Mouse (Mus musculus) lung, embryonic 15.5 days (tissue): ENCODE measurements around the gene Mtus2. TPM values are rescaled to one million over a fixed set of nuclear protein-coding genes. Genes with fewer than 3 reads are reported as not detected.

Experiments
- ATAC-seq: fragments of 200-750 bp; cut with Nextera tagmentation; 2 replicates; pipeline ENCODE4 v1.8.0; 2017; ENCODE audit warnings: moderate number of reproducible peaks, borderline replicate concordance; ENCODE audit not compliant: low FRiP score, low TSS enrichment; ENCODE audit errors: extremely low read depth
- H3K27ac ChIP-seq: fragments of 300-500 bp; sonication (generic); 2 replicates; pipeline ENCODE4 v1.5.1; 2015; ENCODE audit warnings: moderate library complexity, mild to moderate bottlenecking, inconsistent platforms
- H3K27me3 ChIP-seq: fragments of 300-500 bp; sonication (generic); 2 replicates; pipeline ENCODE4 v1.6.1; 2015; ENCODE audit warnings: inconsistent platforms
- H3K36me3 ChIP-seq: fragments of 300-500 bp; sonication (generic); 2 replicates; pipeline ENCODE4 v1.6.1; 2015; ENCODE audit warnings: inconsistent platforms
- H3K4me1 ChIP-seq: fragments of 300-500 bp; sonication (generic); 2 replicates; pipeline ENCODE4 v1.6.1; 2015; ENCODE audit warnings: inconsistent platforms
- H3K4me2 ChIP-seq: fragments of 300-500 bp; sonication (generic); 2 replicates; pipeline ENCODE4 v1.6.1; 2015; ENCODE audit warnings: inconsistent platforms, mild to moderate bottlenecking, moderate library complexity
- H3K4me3 ChIP-seq: fragments of 300-500 bp; sonication (generic); 2 replicates; pipeline ENCODE4 v1.5.1; 2015; ENCODE audit warnings: mild to moderate bottlenecking, inconsistent platforms
- H3K9ac ChIP-seq: fragments of 300-500 bp; sonication (generic); 2 replicates; pipeline ENCODE4 v1.6.1; 2015; ENCODE audit warnings: inconsistent platforms
- H3K9me3 ChIP-seq: fragments of 300-500 bp; sonication (generic); 2 replicates; pipeline ENCODE4 v1.6.1; 2016; ENCODE audit warnings: inconsistent platforms
- WGBS: fragments of 180-500 bp; shearing (Covaris S2); methylation state at CpG from one replicate; pipeline ENCODE4 v1.1.7; 2015; 5-methylcytosine and 5-hydroxymethylcytosine counted together
- polyA plus RNA-seq: library from polyadenylated mRNA; unstranded; fragments of >200 nt; fragmentation: Nextera tagmentation; extraction: Ambion mirVana; gene quantifications from 2 replicates; pipeline ENCODE4 v1.2.1, GENCODE M21; 2015

Mtus2 gene
- polyA plus RNA-seq, result 7.3 and 8.5 TPM in 2 replicates

DNA sequence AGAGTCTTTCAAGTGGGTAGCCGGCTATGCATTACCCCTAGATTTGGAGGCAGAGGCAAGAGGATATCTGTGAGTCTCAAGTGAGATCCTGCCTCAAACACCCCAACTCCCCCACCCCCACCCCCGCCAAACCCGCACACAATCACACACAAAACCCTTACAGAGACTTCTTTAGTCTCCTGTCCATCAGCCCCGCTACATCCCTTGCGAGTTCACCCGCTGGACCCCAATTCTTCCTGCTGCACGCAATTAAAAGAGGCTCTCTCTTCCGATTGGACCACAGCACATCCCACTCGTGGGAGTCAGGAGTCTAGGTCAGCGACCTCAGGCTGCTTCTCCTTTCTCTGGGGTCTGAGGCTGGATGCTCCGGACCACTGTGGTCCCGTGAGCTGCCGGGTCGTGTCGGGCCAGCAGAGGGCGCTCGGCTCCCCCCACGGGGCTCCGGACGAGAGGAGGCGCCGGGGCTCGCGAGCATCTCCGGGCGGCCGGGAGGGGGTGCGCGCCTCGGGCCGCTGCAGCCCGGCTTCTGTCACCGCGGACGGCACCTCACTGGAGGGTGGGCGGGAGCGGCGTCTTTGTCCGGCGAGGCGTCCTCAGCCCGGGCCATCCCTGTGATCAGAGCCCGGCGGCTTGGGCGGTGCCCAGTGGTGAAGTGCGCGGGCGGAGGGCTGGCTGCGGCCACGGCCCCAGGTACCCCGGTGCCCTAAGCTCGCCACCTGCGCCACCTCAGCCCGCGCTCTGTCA is at the start of gene Mtus2:
TSS of gene Mtus2 (plus strand) at position 500 of the 744 bp plus-strand sequence.
- H3K9ac ChIP-seq, result peak within 1 kb of the TSS; percentile 42
- H3K4me2 ChIP-seq, result peak within 1 kb of the TSS; percentile 94
- WGBS, result under 1% methylated on average over 51 of the region's 55 CpGs
- H3K4me1 ChIP-seq, result peaks cover 21% of the 10 kb centered on the region
- peak; percentile 84 for ATAC-seq
- H3K9me3 ChIP-seq, result no peaks in the 10 kb centered on the region
- no peaks in the 10 kb centered on the region for H3K36me3 ChIP-seq
- H3K27ac ChIP-seq, result 0 out of 2 replicates have a peak within 1 kb of the TSS, but pooled peaks have one; percentile 45
- peak within 1 kb of the TSS; percentile 54 for H3K4me3 ChIP-seq
- peaks cover 42% of the 10 kb centered on the region for H3K27me3 ChIP-seq

DNA sequence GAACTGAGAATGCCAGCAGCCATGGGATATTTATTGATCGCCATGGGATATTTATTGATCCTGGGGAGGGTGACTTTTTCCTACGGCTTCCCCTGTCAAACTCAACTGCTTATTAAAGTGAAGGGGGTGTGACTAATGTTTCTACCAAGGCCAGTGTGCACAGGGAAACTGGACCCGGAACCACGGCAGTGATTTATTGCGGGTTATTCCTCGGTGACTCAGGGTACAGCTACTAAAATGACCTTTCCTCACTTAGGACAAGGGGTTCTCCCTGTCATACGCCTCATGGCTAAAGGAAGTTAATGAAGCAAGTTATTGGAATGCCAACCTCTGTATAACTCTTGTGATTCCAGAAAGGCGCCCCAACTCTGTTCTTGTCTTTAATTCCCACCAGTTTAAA is 49.3 kb upstream of the Mtus2 start:
- Histone ChIP-seq H3K9ac (no peak overlapping the region), H3K9me3 (no peaks in the 10 kb centered on the region), H3K4me2 (no peak overlapping the region), H3K27me3 (no peaks in the 10 kb centered on the region), H3K36me3 (no peaks in the 10 kb centered on the region), H3K27ac (no peak overlapping the region), H3K4me3 (no peak overlapping the region), H3K4me1 (peaks cover under 1% of the 10 kb centered on the region; the same call in 1 of the 2 replicates)
- WGBS, result 87% methylated on average over 8 of the region's 8 CpGs
- no peak for ATAC-seq

DNA sequence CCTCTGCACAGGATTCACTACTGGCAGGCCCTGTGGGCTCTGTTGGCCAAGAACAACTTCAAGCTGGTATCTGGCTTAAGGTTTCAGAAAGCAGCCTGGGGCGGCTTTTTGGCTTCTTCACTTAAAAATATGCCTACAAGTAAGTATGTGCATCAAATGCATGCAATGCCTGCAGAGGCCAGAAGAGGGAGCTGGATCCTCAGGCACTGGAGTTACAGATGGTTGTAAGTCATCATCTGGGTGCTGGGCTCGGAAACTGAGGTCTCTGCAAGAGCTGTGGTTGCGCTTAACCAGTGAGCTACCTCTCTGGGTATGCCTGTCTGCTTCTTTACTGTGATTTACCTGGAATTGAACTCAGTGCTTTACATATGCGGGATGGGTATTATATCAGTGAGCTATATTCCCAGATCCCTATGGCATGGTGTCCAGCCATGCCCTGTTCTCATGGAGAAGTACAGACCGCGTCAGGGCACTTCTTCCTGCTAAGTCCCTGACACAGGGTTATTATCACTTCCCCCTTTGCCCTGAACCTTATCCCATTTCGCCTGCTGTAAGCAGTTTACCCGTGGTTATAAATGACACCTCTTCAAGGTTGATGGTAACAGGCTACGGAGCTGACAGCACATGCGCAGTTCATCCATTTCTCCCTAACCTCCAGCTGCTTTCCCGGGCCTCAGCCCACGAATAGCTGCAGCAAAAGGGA is 46.2 kb upstream of the Mtus2 start:
- H3K9me3 ChIP-seq, result no peaks in the 10 kb centered on the region
- no peak overlapping the region for H3K9ac ChIP-seq
- ATAC-seq, result no peak
- peaks cover 10% of the 10 kb centered on the region for H3K4me1 ChIP-seq
- no peaks in the 10 kb centered on the region for H3K36me3 ChIP-seq
- 73% methylated on average over 12 of the region's 12 CpGs for WGBS
- no peak overlapping the region for H3K27ac ChIP-seq
- H3K4me2 ChIP-seq, result no peak overlapping the region
- no peaks in the 10 kb centered on the region for H3K27me3 ChIP-seq
- no peak overlapping the region for H3K4me3 ChIP-seq

DNA sequence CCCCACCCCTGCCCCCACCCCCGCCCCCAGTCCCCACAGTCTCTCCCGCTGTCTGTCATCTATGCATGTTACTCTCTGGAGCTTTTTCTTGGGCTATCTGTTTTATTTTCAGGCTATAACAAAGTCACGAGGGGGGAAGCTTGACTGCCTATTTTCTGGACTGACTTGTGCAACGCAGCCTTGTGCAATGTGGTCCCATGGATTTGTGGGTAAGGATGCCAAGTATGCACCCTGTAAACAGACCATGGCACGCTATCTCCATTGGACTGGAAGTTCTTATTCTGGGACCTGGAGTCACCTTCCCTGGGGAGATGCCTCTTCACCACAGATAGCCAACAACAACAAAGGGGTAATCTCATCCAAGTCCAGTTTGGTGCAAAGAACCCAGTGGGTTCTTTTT is 45.4 kb upstream of the Mtus2 start:
- 70% methylated on average over 5 of the region's 5 CpGs for WGBS
- Histone ChIP-seq H3K9me3 (no peaks in the 10 kb centered on the region), H3K36me3 (no peaks in the 10 kb centered on the region), H3K4me3 (no peak overlapping the region), H3K9ac (no peak overlapping the region), H3K4me2 (no peak overlapping the region), H3K4me1 (peaks cover 10% of the 10 kb centered on the region), H3K27ac (no peak overlapping the region), H3K27me3 (no peaks in the 10 kb centered on the region)
- ATAC-seq, result no peak

DNA sequence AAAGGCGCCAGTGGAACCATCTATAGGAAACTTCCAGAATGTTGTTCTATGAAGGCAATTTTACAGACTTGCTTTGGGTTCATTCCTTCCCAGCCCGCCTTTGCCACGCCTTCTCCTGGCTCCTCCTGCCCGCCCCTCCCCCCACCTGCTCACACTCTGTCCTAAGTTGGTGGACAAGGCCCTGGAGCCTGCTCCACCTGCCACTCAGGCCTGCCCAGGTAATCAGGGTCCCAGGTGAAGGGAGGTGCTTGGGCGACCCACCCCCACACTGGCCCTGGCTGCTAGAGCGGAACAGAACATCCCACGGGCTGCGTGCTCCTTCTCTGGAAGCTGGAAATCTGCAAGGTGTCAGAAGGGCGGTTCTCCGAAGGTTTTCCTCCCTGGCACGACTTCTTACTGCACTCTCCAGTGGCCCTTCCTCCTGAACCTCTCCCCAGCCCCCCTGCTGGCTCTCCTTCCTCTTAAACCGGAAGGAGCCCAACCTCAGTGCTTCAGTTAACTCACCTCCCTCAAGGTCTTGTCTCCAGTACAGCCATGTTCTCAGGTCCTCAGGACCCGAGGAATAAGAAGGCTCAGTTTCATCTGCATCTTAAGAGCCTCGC is 43.8 kb upstream of the Mtus2 start:
- peak; percentile 50 for ATAC-seq
- no peaks in the 10 kb centered on the region for H3K9me3 ChIP-seq
- 20% methylated on average over 14 of the region's 14 CpGs for whole genome bisulfite sequencing
- H3K9ac ChIP-seq, result 0 out of 2 replicates have a peak overlapping the region, but pooled peaks have one; percentile 13
- H3K27me3 ChIP-seq, result no peaks in the 10 kb centered on the region
- H3K4me2 ChIP-seq, result peak overlapping the region; percentile 30
- H3K4me3 ChIP-seq, result no peak overlapping the region
- H3K36me3 ChIP-seq, result no peaks in the 10 kb centered on the region
- peak overlapping the region; percentile 78 for H3K27ac ChIP-seq
- H3K4me1 ChIP-seq, result peaks cover 10% of the 10 kb centered on the region

DNA sequence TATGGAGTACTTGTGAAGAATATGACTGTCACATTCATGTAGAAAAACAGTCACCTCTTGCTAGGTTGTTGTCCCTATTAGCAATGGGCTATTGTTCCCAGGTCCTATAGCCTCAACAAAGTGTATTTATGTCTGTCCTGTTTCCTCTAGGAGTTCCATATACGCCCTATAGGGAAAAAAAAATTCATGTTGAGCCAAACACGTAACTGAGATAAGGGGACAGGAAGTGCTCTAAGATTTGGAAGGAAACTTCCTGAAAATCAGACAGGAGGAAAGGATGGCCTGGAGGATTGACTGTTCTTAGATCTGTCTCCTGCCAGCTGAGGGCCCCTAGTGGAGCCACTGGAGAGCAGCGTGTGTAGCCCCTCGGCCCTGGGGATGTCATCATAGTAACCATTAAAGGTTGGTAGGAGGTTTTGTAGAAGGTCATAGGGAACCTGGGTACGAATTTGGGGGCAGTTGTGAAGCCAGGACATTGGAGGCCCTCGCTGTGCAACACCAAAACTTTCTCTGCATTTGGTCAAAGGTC is 42.0 kb upstream of the Mtus2 start:
- no peaks in the 10 kb centered on the region for H3K36me3 ChIP-seq

DNA sequence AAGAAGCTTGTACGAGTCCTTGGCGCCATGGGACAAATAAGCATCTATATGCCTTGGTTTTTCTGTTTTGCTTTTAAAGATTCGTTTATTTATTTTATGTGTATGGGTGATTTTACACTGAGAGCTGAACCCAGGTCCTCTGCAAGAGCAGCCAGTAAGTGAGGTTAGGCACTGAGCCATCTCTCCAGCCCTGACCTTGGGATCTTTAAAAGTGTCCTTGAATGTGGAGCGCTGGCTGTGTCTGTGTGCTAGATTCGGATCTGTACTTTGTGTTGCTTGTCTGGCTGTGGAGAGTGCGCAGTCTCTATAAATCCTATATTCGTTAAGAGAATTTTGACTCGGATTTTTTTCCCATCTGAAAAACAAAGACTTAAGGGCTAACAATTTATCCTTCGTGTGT is 40.9 kb upstream of the Mtus2 start:
- no peak overlapping the region for H3K4me3 ChIP-seq
- H3K4me1 ChIP-seq, result peaks cover 10% of the 10 kb centered on the region
- WGBS, result 84% methylated on average over 9 of the region's 9 CpGs
- no peak overlapping the region for H3K4me2 ChIP-seq
- no peaks in the 10 kb centered on the region for H3K27me3 ChIP-seq
- no peak overlapping the region for H3K27ac ChIP-seq
- H3K36me3 ChIP-seq, result no peaks in the 10 kb centered on the region
- no peak for ATAC-seq
- H3K9me3 ChIP-seq, result no peaks in the 10 kb centered on the region
- no peak overlapping the region for H3K9ac ChIP-seq

More for the DNA sequence above, 42.0 kb upstream of the Mtus2 start:
- no peaks in the 10 kb centered on the region for H3K27me3 ChIP-seq
- H3K4me1 ChIP-seq, result peaks cover 10% of the 10 kb centered on the region
- H3K27ac ChIP-seq, result peak overlapping the region; percentile 57
- no peak overlapping the region for H3K9ac ChIP-seq
- H3K4me3 ChIP-seq, result no peak overlapping the region
- no peak for ATAC-seq
- WGBS, result 42% methylated on average over 6 of the region's 6 CpGs
- H3K9me3 ChIP-seq, result no peaks in the 10 kb centered on the region
- no peak overlapping the region for H3K4me2 ChIP-seq

DNA sequence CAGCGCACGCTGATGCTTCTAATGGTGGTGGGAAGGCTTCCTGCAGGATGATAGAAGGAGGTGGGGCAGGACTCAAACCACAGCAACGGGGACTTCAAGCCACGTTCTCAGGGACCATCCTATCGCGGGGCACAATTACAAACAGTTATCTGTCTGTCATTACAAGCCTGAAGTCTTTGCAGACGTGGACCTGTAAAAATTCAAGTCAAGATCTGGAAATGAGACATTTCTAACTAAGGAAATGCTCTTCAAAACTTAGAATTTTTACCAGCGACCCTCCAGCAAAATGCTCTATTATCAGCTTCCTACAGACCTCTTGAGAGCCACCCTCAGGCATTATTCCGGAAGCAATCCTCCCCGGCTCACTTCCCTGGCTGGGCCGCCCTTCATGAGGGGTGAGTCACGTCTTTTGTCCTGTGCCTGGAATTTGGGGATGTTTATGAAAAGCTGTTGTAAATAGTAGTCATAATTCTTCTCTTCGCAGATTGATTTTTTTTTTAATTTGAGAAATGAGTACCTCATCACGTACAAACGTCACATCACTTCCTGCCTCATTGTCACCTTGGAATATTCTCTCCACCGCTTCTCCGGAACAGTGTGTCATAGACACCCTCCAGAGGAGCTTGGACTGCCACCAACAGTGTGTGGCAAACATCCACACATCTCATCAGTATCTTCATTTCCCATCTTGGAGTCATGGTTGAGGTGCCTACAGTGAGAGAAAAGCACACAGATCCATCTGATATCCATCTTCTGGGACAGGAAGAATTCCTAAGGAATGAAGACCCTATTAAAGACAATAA is 38.9 kb upstream of the Mtus2 start:
- H3K9me3 ChIP-seq, result no peaks in the 10 kb centered on the region
- H3K27me3 ChIP-seq, result no peaks in the 10 kb centered on the region
- peaks cover 6% of the 10 kb centered on the region for H3K4me1 ChIP-seq
- 54% methylated on average over 17 of the region's 17 CpGs for WGBS
- no peak overlapping the region for H3K4me3 ChIP-seq
- H3K4me2 ChIP-seq, result no peak overlapping the region
- H3K9ac ChIP-seq, result no peak overlapping the region
- no peaks in the 10 kb centered on the region for H3K36me3 ChIP-seq
- H3K27ac ChIP-seq, result peak overlapping the region; percentile 34; the same call in 1 of the 2 replicates
- ATAC-seq, result 0 out of 2 replicates have a peak, but pooled peaks have one; percentile 45

DNA sequence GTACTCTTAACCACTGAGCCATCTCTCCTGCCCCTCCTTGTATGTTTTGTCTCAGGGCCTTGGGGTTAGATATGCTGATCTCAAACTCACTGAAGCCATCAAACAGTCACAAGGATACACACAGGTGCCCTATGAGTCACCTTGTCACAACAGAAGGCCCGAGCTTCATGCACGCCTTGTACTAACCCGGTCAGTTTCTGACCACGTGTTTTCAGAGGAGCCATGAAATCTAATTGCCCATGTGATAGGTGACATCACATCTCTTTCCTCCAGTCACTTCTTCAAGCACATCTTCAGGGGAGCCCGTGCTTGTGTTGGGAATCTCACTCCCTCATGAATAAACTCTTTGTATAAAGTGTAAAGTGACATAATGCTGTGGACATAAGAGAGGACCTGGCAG is 32.5 kb upstream of the Mtus2 start:
- ATAC-seq, result no peak

DNA sequence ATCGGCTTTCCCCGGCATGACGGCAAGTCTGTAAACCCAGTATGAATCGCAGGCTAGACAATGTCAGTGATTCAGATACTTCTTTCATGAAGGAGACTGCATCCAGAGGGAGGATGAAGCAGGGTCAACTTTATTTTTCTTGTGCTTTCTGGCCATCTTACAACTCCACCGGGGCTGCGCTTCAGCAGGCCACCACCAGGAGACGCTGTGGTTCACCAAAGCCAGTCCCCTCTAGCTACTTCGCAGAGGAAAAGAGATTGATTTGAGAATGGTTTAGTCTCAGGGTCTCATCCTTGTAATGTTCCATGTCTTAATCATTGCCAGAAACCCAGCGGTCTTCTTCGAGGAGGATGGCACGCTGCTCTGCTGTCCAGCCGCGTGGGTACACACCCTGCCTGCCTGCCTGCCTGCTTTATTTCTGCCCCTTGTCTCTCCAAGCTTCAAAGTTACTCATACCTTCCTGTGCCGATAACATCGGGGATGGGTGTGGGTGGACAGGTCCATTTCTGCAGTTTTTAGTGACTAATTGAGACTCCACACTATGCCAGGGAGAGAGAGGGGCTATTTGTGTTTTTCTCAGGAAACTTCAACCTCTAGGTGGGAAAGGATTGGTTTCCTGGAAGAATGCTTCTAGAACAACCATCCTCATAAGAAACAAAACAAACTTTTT is 31.1 kb upstream of the Mtus2 start:
- no peak for ATAC-seq
- no peaks in the 10 kb centered on the region for H3K4me1 ChIP-seq
- no peak overlapping the region for H3K4me3 ChIP-seq
- no peak overlapping the region for H3K9ac ChIP-seq
- no peaks in the 10 kb centered on the region for H3K27me3 ChIP-seq
- H3K4me2 ChIP-seq, result no peak overlapping the region
- no peaks in the 10 kb centered on the region for H3K9me3 ChIP-seq
- WGBS, result 61% methylated on average over 15 of the region's 15 CpGs
- H3K27ac ChIP-seq, result no peak overlapping the region
- H3K36me3 ChIP-seq, result no peaks in the 10 kb centered on the region

More for the DNA sequence above, 32.5 kb upstream of the Mtus2 start:
- no peak overlapping the region for H3K4me3 ChIP-seq
- no peak overlapping the region for H3K27ac ChIP-seq
- 58% methylated on average over 5 of the region's 5 CpGs for WGBS
- H3K9ac ChIP-seq, result no peak overlapping the region
- no peaks in the 10 kb centered on the region for H3K36me3 ChIP-seq
- H3K9me3 ChIP-seq, result no peaks in the 10 kb centered on the region
- no peaks in the 10 kb centered on the region for H3K4me1 ChIP-seq
- H3K27me3 ChIP-seq, result no peaks in the 10 kb centered on the region
- no peak overlapping the region for H3K4me2 ChIP-seq
